Mouse (Mus musculus): ENCODE measurements around the gene Dph5. TPM values are rescaled to one million over a fixed set of nuclear protein-coding genes. Genes with fewer than 3 reads are reported as not detected.

Gene Dph5
- 24.7 and 25.3 TPM in 2 replicates for polyA plus RNA-seq (2015; fragmentation: Nextera tagmentation; extraction: Ambion mirVana)

DNA sequence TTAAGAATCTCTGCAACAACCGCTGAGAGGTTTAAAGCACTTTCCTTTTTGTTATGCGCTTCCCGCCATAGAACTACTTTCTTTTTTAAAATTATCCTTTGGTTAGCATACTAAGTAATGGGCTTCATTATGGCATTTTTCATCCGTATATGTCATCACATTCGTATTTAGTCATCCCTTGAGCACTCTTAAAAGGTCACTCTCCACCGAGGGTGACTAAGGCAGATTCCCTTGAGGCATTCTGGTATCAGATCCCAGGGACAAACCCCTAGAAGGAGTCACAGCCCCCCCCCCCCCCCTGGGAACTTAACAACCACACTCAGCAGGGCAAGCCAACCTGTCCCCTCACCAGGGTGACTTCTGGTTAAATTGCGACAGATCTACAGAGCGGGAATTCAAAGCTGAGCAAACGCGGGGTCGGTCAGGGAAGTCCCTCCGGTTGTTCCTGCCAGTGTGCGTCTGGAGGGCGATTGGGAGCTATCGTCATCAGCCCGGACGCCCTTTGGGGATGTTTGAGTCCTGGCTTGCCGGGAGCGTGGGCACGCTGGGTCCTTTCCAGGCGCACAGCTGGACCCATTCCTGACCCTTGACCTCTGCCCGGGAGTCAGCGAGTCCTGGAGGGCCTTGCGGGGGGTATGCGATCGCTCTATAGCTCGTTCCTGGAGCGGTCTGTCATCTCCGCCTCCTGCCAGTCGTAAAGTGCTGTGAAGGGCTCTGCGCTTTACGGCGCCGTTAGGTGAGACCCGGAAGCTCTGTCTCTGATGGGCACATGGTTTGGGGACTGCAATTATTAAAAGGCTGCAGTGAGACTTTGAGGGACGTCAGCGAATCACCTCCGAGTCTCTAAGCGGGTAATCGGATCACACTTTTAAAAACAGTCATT is at the start of gene Dph5:
Gene Dph5 (plus strand): TSS at position 411 of the 883 bp plus-strand sequence.

Small RNA genes within 50 kb of the gene (microRNA-seq; reads per million reads assigned to microRNA genes)
- not detected for gene Mir669n

Other genes with a start within 250 kb of the Dph5 start
- 53.6 and 54.8 TPM in 2 replicates for gene S1pr1, start 172.8 kb upstream of the Dph5 start, polyA plus RNA-seq (2015; fragmentation: Nextera tagmentation; extraction: Ambion mirVana)
- gene Slc30a7, start 119.6 kb downstream of the Dph5 start, polyA plus RNA-seq (2015; fragmentation: Nextera tagmentation; extraction: Ambion mirVana), result 10.1 and 14.0 TPM in 2 replicates
- gene Extl2, start 119.6 kb downstream of the Dph5 start, polyA plus RNA-seq (2015; fragmentation: Nextera tagmentation; extraction: Ambion mirVana), result 48.9 and 50.1 TPM in 2 replicates
- 38.3 and 38.5 TPM in 2 replicates for gene Vcam1, start 241.9 kb downstream of the Dph5 start, polyA plus RNA-seq (2015; fragmentation: Nextera tagmentation; extraction: Ambion mirVana)